Mouse (Mus musculus): ENCODE data around the gene Gfral.

DNA sequence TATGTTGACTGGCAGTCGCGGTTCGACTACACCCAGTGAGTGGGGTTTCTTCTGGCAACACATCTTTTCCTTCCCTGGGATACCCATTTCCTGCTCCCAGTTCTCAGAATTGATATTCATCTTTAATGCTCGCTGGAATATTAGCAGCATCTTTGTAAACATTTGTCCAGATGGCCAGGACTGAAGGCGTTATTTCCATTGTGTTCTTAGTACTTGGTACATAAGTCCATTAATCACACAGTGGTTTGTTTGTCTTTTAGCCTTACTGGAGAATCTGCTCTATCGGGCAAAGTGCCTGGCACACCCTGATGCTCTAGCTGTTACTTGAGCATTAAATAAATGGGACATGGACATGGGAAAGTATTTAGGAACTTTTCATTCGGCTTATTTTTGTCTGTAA, 39.1 kb upstream of the Gfral start:
- TF ChIP-seq EP300 (IDR thresholded peaks at IDR 0.05) (peak; percentile 95), CTCF (IDR thresholded peaks at IDR 0.05) (no peak)

Measured in lung, postnatal 0 days (tissue).